Mouse (Mus musculus) bone marrow macrophage, adult 2 months (primary cell): ENCODE measurements at regions not wholly inside any gene's neighbourhood (a gene's known extent, or its start where the extent isn't known, plus 50 kb on each side); places are given as distances from the start of the nearest gene placed in this dataset.

Experiments
- CTCF ChIP-seq: IDR thresholded peaks from 2 replicates; pipeline ENCODE4 v1.5.1; 2012; ENCODE audit warnings: low read depth, mild to moderate bottlenecking, low read length, moderate library complexity
- POLR2A ChIP-seq: IDR thresholded peaks from 2 replicates; pipeline ENCODE4 v1.6.1; 2012; ENCODE audit warnings: mild to moderate bottlenecking, low read depth, low read length, borderline replicate concordance

GRCm38 (mm10) chr2:146577096-146577495 is 65.0 kb upstream of the Ralgapa2 start:
- TF ChIP-seq CTCF (no peak), POLR2A (no peak)
